Mouse (Mus musculus) forebrain, embryonic 11.5 days (tissue): ENCODE measurements around the gene Mrtfa. TPM values are rescaled to one million over a fixed set of nuclear protein-coding genes. Genes with fewer than 3 reads are reported as not detected.

ENCODE experiments used
- ATAC-seq: fragments of 200-750 bp; cut with Nextera tagmentation; replicated peaks from 2 replicates; pipeline ENCODE4 v1.8.0; 2017; ENCODE audit warnings: moderate TSS enrichment; ENCODE audit not compliant: low FRiP score
- DNase-seq: peaks from one replicate; pipeline ENCODE4 v3.0.0-alpha.2; 2017; ENCODE audit warnings: low spot score
- H3K27ac ChIP-seq: fragments of 300-500 bp; sonication (generic); 2 replicates; pipeline ENCODE4 v1.5.1; 2014; ENCODE audit warnings: low read depth, low read length
- H3K27me3 ChIP-seq: fragments of 300-500 bp; sonication (generic); 2 replicates; pipeline ENCODE4 v1.6.1; 2014; ENCODE audit warnings: mild to moderate bottlenecking, low read length, mixed read lengths; ENCODE audit not compliant: control insufficient read depth, insufficient read depth
- H3K36me3 ChIP-seq: fragments of 300-500 bp; sonication (generic); 2 replicates; pipeline ENCODE4 v1.6.1; 2014; ENCODE audit warnings: mild to moderate bottlenecking, low read length, moderate library complexity, mixed read lengths; ENCODE audit not compliant: control insufficient read depth, insufficient read depth
- H3K4me1 ChIP-seq: fragments of 300-500 bp; sonication (generic); replicated peaks from 2 replicates; pipeline ENCODE4 v1.6.1; 2014; ENCODE audit warnings: low read length, mixed read lengths; ENCODE audit not compliant: control insufficient read depth, insufficient read depth
- H3K4me2 ChIP-seq: fragments of 300-500 bp; sonication (generic); 2 replicates; pipeline ENCODE4 v1.6.1; 2014; ENCODE audit warnings: low read depth, mild to moderate bottlenecking, low read length, moderate library complexity, mixed read lengths; ENCODE audit not compliant: severe bottlenecking
- H3K4me3 ChIP-seq: fragments of 300-500 bp; sonication (generic); 2 replicates; pipeline ENCODE4 v1.5.1; 2014; ENCODE audit warnings: low read depth, low read length
- H3K9ac ChIP-seq: fragments of 300-500 bp; sonication (generic); 2 replicates; pipeline ENCODE4 v1.6.1; 2014; ENCODE audit warnings: low read length
- H3K9me3 ChIP-seq: fragments of 300-500 bp; sonication (generic); 2 replicates; pipeline ENCODE4 v1.6.1; 2016; ENCODE audit warnings: low read length, mixed read lengths; ENCODE audit not compliant: control insufficient read depth
- WGBS: fragments of 180-500 bp; shearing (Covaris S2); extraction: QIAGEN DNeasy Blood & Tissue Kit; methylation state at CpG from one replicate; pipeline ENCODE4 v1.1.7; 2014; 5-methylcytosine and 5-hydroxymethylcytosine counted together
- polyA plus RNA-seq: library from polyadenylated mRNA; unstranded; fragments of >200 nt; fragmentation: Nextera tagmentation; extraction: Ambion mirVana; gene quantifications from 2 replicates; pipeline ENCODE4 v1.2.1, GENCODE M21; 2014

The Mrtfa gene
- polyA plus RNA-seq, 1 experiment from 2014 or later: 30.5 TPM

- Histone ChIP-seq H3K4me1 (0 out of 2 replicates have a peak, but pooled peaks cover 2% of the 10 kb centered on the region), H3K4me2 (no peak overlapping the region), H3K36me3 (no peaks in the 10 kb centered on the region), H3K9ac (no peak overlapping the region), H3K9me3 (no peaks in the 10 kb centered on the region), H3K4me3 (no peak overlapping the region), H3K27ac (no peak overlapping the region), H3K27me3 (no peaks in the 10 kb centered on the region)
- 88% methylated on average over 4 of the region's 4 CpGs for WGBS
- DNase-seq (no peak), ATAC-seq (no peak)
Observed at GRCm38 (mm10) chr15:81118226-81118625, 72.3 kb downstream of the Mrtfa start.

DNA sequence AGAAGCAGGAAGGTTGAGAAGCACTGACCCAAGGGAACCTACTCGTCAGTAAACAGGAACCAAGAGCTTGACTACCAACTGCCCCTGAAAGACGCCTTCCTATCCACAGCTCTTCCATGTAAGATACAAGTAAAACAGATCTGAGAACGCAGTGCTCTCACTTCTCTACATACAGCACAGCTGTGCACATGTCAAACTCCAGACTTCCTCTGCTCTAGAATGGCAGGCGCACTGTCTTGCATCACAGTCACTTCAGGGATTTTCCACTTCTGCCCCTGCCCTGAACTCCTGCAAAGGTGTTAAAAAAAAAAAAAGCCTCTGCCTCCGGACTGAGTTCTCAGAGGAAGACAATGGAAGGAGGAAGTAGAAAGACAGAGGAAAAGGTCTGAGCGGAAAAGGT lies 78.0 kb downstream of the Mrtfa start:
- Histone ChIP-seq H3K27ac (no peak overlapping the region), H3K36me3 (no peaks in the 10 kb centered on the region), H3K4me1 (no peaks in the 10 kb centered on the region), H3K9me3 (no peaks in the 10 kb centered on the region), H3K4me3 (no peak overlapping the region), H3K4me2 (no peak overlapping the region), H3K9ac (no peak overlapping the region), H3K27me3 (no peaks in the 10 kb centered on the region)
- ATAC-seq (no peak), DNase-seq (no peak)
- 80% methylated on average over 6 of the region's 6 CpGs for WGBS

DNA sequence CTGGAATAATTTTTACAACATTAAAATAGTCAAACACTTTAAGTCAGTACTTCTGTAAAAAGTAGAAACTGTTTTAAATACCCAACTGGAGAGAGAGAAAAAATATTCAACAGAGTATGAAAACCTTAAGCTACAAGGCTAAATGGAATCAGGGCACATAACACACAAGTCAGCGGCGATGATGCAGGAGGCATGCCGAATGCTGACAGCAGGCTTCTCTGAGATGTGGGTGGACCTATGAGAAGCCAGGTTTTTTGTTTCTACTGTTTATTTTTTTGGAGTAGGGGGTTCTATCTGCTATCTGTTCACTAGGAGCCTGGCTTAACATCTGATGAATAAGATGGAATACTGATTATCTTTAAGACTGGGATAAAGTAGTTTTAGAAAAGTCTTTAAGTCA lies 80.2 kb downstream of the Mrtfa start:
- Histone ChIP-seq H3K4me1 (peaks cover 10% of the 10 kb centered on the region), H3K27me3 (no peaks in the 10 kb centered on the region), H3K9me3 (no peaks in the 10 kb centered on the region), H3K4me2 (no peak overlapping the region), H3K27ac (no peak overlapping the region), H3K9ac (no peak overlapping the region), H3K4me3 (no peak overlapping the region), H3K36me3 (no peaks in the 10 kb centered on the region)
- no peak for ATAC-seq
- no peak for DNase-seq
- WGBS: 84% methylated on average over 3 of the region's 3 CpGs

DNA sequence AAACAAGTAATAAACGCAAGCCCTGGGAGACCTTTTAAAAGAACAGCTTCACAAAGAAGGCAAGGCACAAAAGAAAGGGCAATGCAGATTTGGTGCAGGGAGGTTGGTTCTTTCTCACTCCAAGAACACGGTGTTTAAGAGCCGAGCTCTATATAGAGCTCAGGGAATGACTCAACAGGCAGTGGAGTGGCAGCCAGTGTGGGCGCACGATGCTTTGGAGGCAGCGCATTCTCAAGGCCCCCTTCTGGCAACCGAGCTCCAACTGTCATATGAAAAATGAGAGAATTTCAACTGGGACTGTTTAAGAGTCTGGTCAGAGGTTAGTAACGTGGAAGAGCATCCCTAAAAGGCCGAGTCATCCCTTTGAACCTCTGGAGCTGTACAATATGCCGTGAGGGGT lies 84.6 kb downstream of the Mrtfa start:
- Histone ChIP-seq H3K4me2 (no peak overlapping the region), H3K36me3 (no peaks in the 10 kb centered on the region), H3K4me3 (no peak overlapping the region), H3K27ac (no peak overlapping the region), H3K4me1 (peaks cover 24% of the 10 kb centered on the region), H3K9me3 (no peaks in the 10 kb centered on the region), H3K27me3 (no peaks in the 10 kb centered on the region), H3K9ac (0 out of 2 replicates have a peak overlapping the region, but pooled peaks have one; percentile 14)
- WGBS: 33% methylated on average over 10 of the region's 10 CpGs
- DNase-seq (no peak), ATAC-seq (no peak)

DNA sequence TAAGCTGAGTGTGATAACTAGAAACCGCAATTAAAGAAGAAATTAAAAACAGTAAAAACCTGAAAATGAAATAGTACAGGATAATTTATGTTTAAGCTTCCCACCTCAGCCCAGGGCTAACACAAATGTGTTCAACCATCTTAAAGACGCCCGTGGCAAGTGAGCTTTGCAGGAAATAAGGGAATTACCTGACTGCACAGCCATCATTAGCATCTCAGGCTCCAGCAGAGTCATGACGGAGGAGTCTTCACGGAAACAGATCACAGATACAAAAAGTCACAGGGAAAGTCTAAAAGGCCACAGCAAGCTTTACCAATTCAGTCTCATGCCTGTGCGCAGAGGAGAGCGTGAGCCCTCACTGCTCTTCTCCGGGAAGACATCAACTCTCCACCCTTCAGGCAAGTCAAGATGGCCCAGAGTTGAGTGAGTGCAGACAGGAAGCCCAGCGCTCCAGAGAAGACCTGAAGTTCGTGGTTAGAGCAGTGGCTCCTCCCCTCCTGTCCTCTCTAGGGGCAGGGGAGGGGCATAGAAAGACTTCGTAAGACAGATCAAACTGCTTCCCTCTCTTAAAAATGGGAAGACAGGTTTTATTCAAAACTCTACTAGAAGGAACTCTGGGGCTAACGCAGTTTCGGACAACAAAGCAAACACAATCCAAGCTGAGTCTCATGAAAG lies 85.8 kb downstream of the Mrtfa start:
- Histone ChIP-seq H3K4me1 (peaks cover 24% of the 10 kb centered on the region), H3K4me2 (no peak overlapping the region; the same call in 1 of the 2 replicates), H3K4me3 (no peak overlapping the region), H3K27ac (no peak overlapping the region), H3K27me3 (no peaks in the 10 kb centered on the region), H3K9me3 (no peaks in the 10 kb centered on the region), H3K36me3 (no peaks in the 10 kb centered on the region), H3K9ac (no peak overlapping the region)
- ATAC-seq: no peak
- no peak for DNase-seq
- 53% methylated on average over 13 of the region's 13 CpGs for WGBS

DNA sequence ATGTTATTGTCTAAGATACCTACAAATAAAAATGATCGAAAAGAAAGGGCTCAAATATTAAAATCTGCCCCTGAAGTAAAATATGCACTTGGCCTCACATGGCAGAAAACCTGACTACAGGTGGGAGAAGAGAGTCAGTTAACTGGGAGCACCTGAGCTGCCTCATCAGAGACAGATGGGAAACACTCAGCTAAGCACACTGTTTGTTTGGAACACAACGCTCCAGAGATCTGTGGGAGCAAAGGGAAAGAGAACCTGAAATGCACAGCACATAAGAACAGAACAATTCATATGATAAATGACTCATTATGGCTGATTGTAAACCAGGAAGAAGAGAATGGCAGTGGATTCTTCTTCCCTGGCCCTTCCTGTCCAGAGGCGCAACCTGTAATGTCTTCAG lies 87.1 kb downstream of the Mrtfa start:
- no peak for DNase-seq
- Histone ChIP-seq H3K27me3 (no peaks in the 10 kb centered on the region), H3K27ac (no peak overlapping the region), H3K36me3 (no peaks in the 10 kb centered on the region), H3K9ac (no peak overlapping the region), H3K4me2 (no peak overlapping the region), H3K4me3 (no peak overlapping the region), H3K9me3 (no peaks in the 10 kb centered on the region), H3K4me1 (peaks cover 24% of the 10 kb centered on the region)
- WGBS: 84% methylated on average over 3 of the region's 3 CpGs
- ATAC-seq: no peak

- ATAC-seq: no peak
- H3K4me3 ChIP-seq: no peak overlapping the region
- H3K4me1 ChIP-seq: peaks cover 24% of the 10 kb centered on the region
- no peak overlapping the region for H3K4me2 ChIP-seq
- H3K9me3 ChIP-seq: no peaks in the 10 kb centered on the region
- 72% methylated on average over 13 of the region's 13 CpGs for WGBS
- H3K9ac ChIP-seq: no peak overlapping the region
- no peaks in the 10 kb centered on the region for H3K27me3 ChIP-seq
- H3K27ac ChIP-seq: no peak overlapping the region
- H3K36me3 ChIP-seq: no peaks in the 10 kb centered on the region
- no peak for DNase-seq
Observed at GRCm38 (mm10) chr15:81102274-81102879, 88.2 kb downstream of the Mrtfa start.

DNA sequence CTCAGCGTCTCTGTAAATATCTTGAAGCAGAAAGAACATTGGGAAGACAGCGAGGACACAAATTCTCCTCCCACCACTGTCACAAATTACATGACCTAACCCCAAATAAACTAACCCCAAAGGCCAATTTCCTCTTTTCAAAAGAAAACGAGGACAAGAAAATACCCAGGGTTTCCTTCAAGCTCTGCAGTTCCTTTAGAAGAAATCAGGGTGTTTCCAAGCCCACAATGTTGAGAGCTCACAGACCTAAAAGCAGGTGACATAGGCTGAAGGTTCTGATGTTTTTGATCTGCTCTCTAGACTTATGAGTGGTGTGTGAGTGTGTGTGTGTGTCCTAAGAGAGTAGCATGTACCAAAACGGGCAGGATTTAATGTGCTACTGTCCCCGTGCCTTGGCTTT lies 89.2 kb downstream of the Mrtfa start:
- Histone ChIP-seq H3K9me3 (no peaks in the 10 kb centered on the region), H3K27me3 (no peaks in the 10 kb centered on the region), H3K36me3 (no peaks in the 10 kb centered on the region), H3K4me1 (peaks cover 24% of the 10 kb centered on the region), H3K9ac (no peak overlapping the region), H3K27ac (no peak overlapping the region), H3K4me3 (no peak overlapping the region), H3K4me2 (no peak overlapping the region)
- DNase-seq (no peak), ATAC-seq (no peak)
- 80% methylated on average over 5 of the region's 5 CpGs for WGBS

GRCm38 (mm10) chr15:81099269-81099668 lies 91.3 kb downstream of the Mrtfa start:
- H3K27ac ChIP-seq: no peak overlapping the region
- H3K27me3 ChIP-seq: no peaks in the 10 kb centered on the region
- H3K9me3 ChIP-seq: no peaks in the 10 kb centered on the region
- H3K9ac ChIP-seq: no peak overlapping the region
- ATAC-seq: no peak
- peaks cover 6% of the 10 kb centered on the region for H3K4me1 ChIP-seq
- no peaks in the 10 kb centered on the region for H3K36me3 ChIP-seq
- no peak overlapping the region for H3K4me2 ChIP-seq
- no peak overlapping the region for H3K4me3 ChIP-seq
- DNase-seq: no peak
- 83% methylated on average over 11 of the region's 11 CpGs for WGBS
